Mouse (Mus musculus) C2C12 (cell line): ENCODE measurements at regions not wholly inside any gene's neighbourhood (a gene's known extent, or its start where the extent isn't known, plus 50 kb on each side); places are given as distances from the start of the nearest gene placed in this dataset.

Experiments used
- CTCF ChIP-seq: IDR thresholded peaks from one replicate; pipeline ENCODE4 v1.5.1; 2011; ENCODE audit not compliant: control insufficient read depth, insufficient read depth, insufficient read length
- MYOG ChIP-seq: IDR thresholded peaks from one replicate; pipeline ENCODE4 v1.6.1; 2011; ENCODE audit not compliant: control insufficient read depth, insufficient read length; ENCODE audit errors: extremely low read depth
- USF1 ChIP-seq: IDR thresholded peaks from one replicate; pipeline ENCODE4 v1.6.1; 2011; ENCODE audit warnings: low read depth, mild to moderate bottlenecking, control low read depth, moderate library complexity

DNA sequence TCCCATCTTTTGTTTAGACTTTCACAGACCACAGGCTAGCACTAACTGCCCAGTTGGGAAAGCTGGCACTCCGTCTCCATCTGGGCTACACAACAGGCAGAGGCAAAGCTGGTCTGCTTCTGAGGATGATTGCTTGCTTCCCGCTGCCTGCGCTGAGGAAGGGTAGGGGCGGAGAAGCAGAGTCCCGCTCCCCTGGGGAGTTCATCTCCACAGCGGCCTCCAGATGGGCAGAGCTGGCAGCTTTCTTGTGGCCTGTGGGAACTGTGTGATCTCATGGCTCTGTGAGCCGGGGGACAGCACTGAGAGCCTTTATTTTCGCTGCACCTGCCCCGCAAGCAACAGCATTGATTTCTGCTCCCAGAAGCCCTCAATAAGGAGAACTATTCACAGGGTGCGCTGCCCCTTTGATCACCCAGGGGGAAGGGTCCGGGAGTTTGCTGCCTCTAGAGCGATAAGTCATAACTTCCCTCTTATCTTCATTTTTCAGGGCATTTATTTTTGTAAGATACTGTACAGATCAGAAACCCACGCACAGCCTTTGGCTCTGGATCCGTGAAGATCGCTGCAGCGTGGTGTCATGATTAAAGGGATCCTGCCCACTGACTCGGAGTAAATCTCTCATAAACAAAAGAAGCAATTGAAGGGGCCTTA lies 155.7 kb downstream of the Gm9376 start:
- TF ChIP-seq CTCF (no peak), MYOG (no peak), USF1 (no peak)
